Mouse (Mus musculus): ENCODE results near the gene Vmn2r115.

- TF ChIP-seq CTCF (IDR thresholded peaks at IDR 0.05; ENCODE audit: low read depth, low read length) (no peak), POLR2A (IDR thresholded peaks at IDR 0.05; ENCODE audit: borderline replicate concordance, low read depth, low read length) (no peak)
These were observed 12.9 kb upstream of the Vmn2r115 start for GRCm38 (mm10) chr17:23330657-23331056.
